Mouse (Mus musculus) ES-Bruce4 (cell line): ENCODE data around the gene Lrrc20. TPM values are rescaled to one million over a fixed set of nuclear protein-coding genes. Genes with fewer than 3 reads are reported as not detected.

Source experiments
- H3K27ac ChIP-seq: 2 replicates; pipeline ENCODE4 v1.5.1; 2012; ENCODE audit warnings: low read length, inconsistent platforms; ENCODE audit not compliant: insufficient read depth
- H3K27me3 ChIP-seq: 2 replicates; pipeline ENCODE4 v1.6.1; 2012; ENCODE audit warnings: mild to moderate bottlenecking, low read length, inconsistent platforms; ENCODE audit not compliant: control insufficient read depth, poor library complexity, insufficient read depth, severe bottlenecking
- H3K36me3 ChIP-seq: 2 replicates; pipeline ENCODE4 v1.6.1; 2012; ENCODE audit warnings: inconsistent platforms, mild to moderate bottlenecking, low read length, moderate library complexity; ENCODE audit not compliant: control insufficient read depth, poor library complexity, insufficient read depth, severe bottlenecking
- H3K4me1 ChIP-seq: one replicate; pipeline ENCODE4 v1.8.1; 2011; ENCODE audit warnings: low read length; ENCODE audit not compliant: control insufficient read depth, insufficient read depth
- H3K4me3 ChIP-seq: 2 replicates; pipeline ENCODE4 v1.5.1; 2011; ENCODE audit warnings: low read depth, mild to moderate bottlenecking, low read length
- H3K9ac ChIP-seq: 2 replicates; pipeline ENCODE4 v1.6.1; 2012; ENCODE audit warnings: low read depth, mild to moderate bottlenecking, inconsistent platforms; ENCODE audit not compliant: poor library complexity, severe bottlenecking
- H3K9me3 ChIP-seq: replicated peaks from 2 replicates; pipeline ENCODE4 v1.6.1; 2012; ENCODE audit warnings: mild to moderate bottlenecking, low read length, inconsistent platforms; ENCODE audit not compliant: control insufficient read depth, poor library complexity, insufficient read depth, severe bottlenecking
- CTCF ChIP-seq: IDR thresholded peaks from one replicate; pipeline ENCODE4 v1.8.1; 2011; ENCODE audit warnings: low read depth, low read length
- EP300 ChIP-seq: IDR thresholded peaks from 2 replicates; pipeline ENCODE4 v1.6.1; 2011; ENCODE audit warnings: low read depth, low read length; ENCODE audit not compliant: insufficient read depth
- POLR2A ChIP-seq: IDR thresholded peaks from one replicate; pipeline ENCODE4 v1.8.1; 2011; ENCODE audit warnings: low read length; ENCODE audit not compliant: insufficient read depth
- polyA plus RNA-seq: library from polyadenylated mRNA; stranded (reverse); fragments of >200 nt; gene quantifications from 2 replicates; pipeline ENCODE4 v1.2.4, GENCODE M21; 2011; ENCODE audit warnings: low read depth; ENCODE audit not compliant: missing spikeins, insufficient read depth, insufficient read length

Gene Lrrc20
- polyA plus RNA-seq, result 5.8 and 6.4 TPM in 2 replicates

GRCm38 (mm10) chr10:61475594-61476439, at the start of gene Lrrc20:
Lrrc20 (plus strand) TSS chr10:61475801.
- Histone ChIP-seq H3K9me3 (no peaks in the 10 kb centered on the region), H3K27me3 (no peaks in the 10 kb centered on the region), H3K27ac (no peak within 1 kb of the TSS), H3K9ac (peak within 1 kb of the TSS; percentile 29), H3K4me1 (no peaks in the 10 kb centered on the region), H3K36me3 (no peaks in the 10 kb centered on the region), H3K4me3 (peak within 1 kb of the TSS; percentile 73)
- TF ChIP-seq POLR2A, result peak; percentile 43
- no peak for TF ChIP-seq EP300

GRCm38 (mm10) chr10:61426251-61426757, 49.3 kb upstream of the Lrrc20 start:
- H3K4me3 ChIP-seq, result no peak overlapping the region
- H3K9ac ChIP-seq, result no peak overlapping the region
- H3K27me3 ChIP-seq, result no peaks in the 10 kb centered on the region
- peaks cover 2% of the 10 kb centered on the region for H3K4me1 ChIP-seq
- TF ChIP-seq CTCF (no peak), EP300 (no peak), POLR2A (no peak)
- peak overlapping the region; percentile 22; the same call in 1 of the 2 replicates for H3K27ac ChIP-seq
- peaks cover 42% of the 10 kb centered on the region for H3K36me3 ChIP-seq
- H3K9me3 ChIP-seq, result no peaks in the 10 kb centered on the region

- no peak for TF ChIP-seq POLR2A
- no peak for TF ChIP-seq CTCF
- no peak for TF ChIP-seq EP300
- Histone ChIP-seq H3K27ac (no peak overlapping the region), H3K36me3 (peaks cover 48% of the 10 kb centered on the region), H3K27me3 (no peaks in the 10 kb centered on the region), H3K4me3 (no peak overlapping the region), H3K9ac (no peak overlapping the region), H3K9me3 (no peaks in the 10 kb centered on the region), H3K4me1 (peaks cover 2% of the 10 kb centered on the region)
Measured at GRCm38 (mm10) chr10:61427951-61428350, 47.6 kb upstream of the Lrrc20 start.

GRCm38 (mm10) chr10:61428416-61428815, 47.2 kb upstream of the Lrrc20 start:
- Histone ChIP-seq H3K9ac (no peak overlapping the region), H3K4me3 (no peak overlapping the region), H3K4me1 (peaks cover 2% of the 10 kb centered on the region), H3K9me3 (no peaks in the 10 kb centered on the region), H3K36me3 (peaks cover 47% of the 10 kb centered on the region), H3K27ac (no peak overlapping the region), H3K27me3 (no peaks in the 10 kb centered on the region)
- TF ChIP-seq CTCF (no peak), EP300 (no peak), POLR2A (no peak)

GRCm38 (mm10) chr10:61429043-61429442, 46.6 kb upstream of the Lrrc20 start:
- no peak overlapping the region for H3K27ac ChIP-seq
- no peak overlapping the region for H3K4me3 ChIP-seq
- H3K9ac ChIP-seq, result no peak overlapping the region
- H3K9me3 ChIP-seq, result no peaks in the 10 kb centered on the region
- H3K27me3 ChIP-seq, result no peaks in the 10 kb centered on the region
- H3K36me3 ChIP-seq, result peaks cover 48% of the 10 kb centered on the region
- no peaks in the 10 kb centered on the region for H3K4me1 ChIP-seq
- no peak for TF ChIP-seq EP300
- no peak for TF ChIP-seq POLR2A
- TF ChIP-seq CTCF, result no peak

GRCm38 (mm10) chr10:61431375-61431774, 44.2 kb upstream of the Lrrc20 start:
- TF ChIP-seq POLR2A, result no peak
- TF ChIP-seq EP300, result no peak
- TF ChIP-seq CTCF, result no peak
- no peaks in the 10 kb centered on the region for H3K4me1 ChIP-seq
- no peak overlapping the region for H3K27ac ChIP-seq
- H3K4me3 ChIP-seq, result no peak overlapping the region
- no peak overlapping the region for H3K9ac ChIP-seq
- no peaks in the 10 kb centered on the region for H3K27me3 ChIP-seq
- H3K36me3 ChIP-seq, result peaks cover 51% of the 10 kb centered on the region
- no peaks in the 10 kb centered on the region for H3K9me3 ChIP-seq
